Mouse (Mus musculus) hindbrain, embryonic 12.5 days (tissue): ENCODE data around the gene Rai14. TPM values are rescaled to one million over a fixed set of nuclear protein-coding genes. Genes with fewer than 3 reads are reported as not detected.

ENCODE experiments used
- ATAC-seq: fragments of 200-750 bp; cut with Nextera tagmentation; 2 replicates; pipeline ENCODE4 v1.8.0; 2017; ENCODE audit warnings: moderate TSS enrichment; ENCODE audit not compliant: low FRiP score
- H3K27ac ChIP-seq: fragments of 300-500 bp; sonication (generic); 2 replicates; pipeline ENCODE4 v1.5.1; 2016; ENCODE audit warnings: mild to moderate bottlenecking
- H3K27me3 ChIP-seq: fragments of 300-500 bp; sonication (generic); 2 replicates; pipeline ENCODE4 v1.6.1; 2016; ENCODE audit warnings: mild to moderate bottlenecking
- H3K36me3 ChIP-seq: fragments of 300-500 bp; sonication (generic); 2 replicates; pipeline ENCODE4 v1.6.1; 2016; ENCODE audit warnings: mild to moderate bottlenecking
- H3K4me1 ChIP-seq: fragments of 300-500 bp; sonication (generic); 2 replicates; pipeline ENCODE4 v1.6.1; 2016
- H3K4me2 ChIP-seq: fragments of 300-500 bp; sonication (generic); replicated peaks from 2 replicates; pipeline ENCODE4 v1.6.1; 2016; ENCODE audit warnings: mild to moderate bottlenecking
- H3K4me3 ChIP-seq: fragments of 300-500 bp; sonication (generic); 2 replicates; pipeline ENCODE4 v1.5.1; 2016; ENCODE audit warnings: mild to moderate bottlenecking
- H3K9ac ChIP-seq: fragments of 300-500 bp; sonication (generic); 2 replicates; pipeline ENCODE4 v1.6.1; 2016; ENCODE audit warnings: mild to moderate bottlenecking, moderate library complexity
- H3K9me3 ChIP-seq: fragments of 300-500 bp; sonication (generic); replicated peaks from 2 replicates; pipeline ENCODE4 v1.6.1; 2016; ENCODE audit warnings: mild to moderate bottlenecking
- WGBS: fragments of 180-500 bp; shearing (Covaris S2); methylation state at CpG from one replicate; pipeline ENCODE4 v1.1.7; 2016; 5-methylcytosine and 5-hydroxymethylcytosine counted together
- polyA plus RNA-seq: library from polyadenylated mRNA; unstranded; fragments of >200 nt; fragmentation: Nextera tagmentation; extraction: Ambion mirVana; gene quantifications from 2 replicates; pipeline ENCODE4 v1.2.1, GENCODE M21; 2016

Rai14 gene
- polyA plus RNA-seq, 1 experiment from 2014 or later = 64.9 TPM

GRCm38 (mm10) chr15:10719511-10719910 is 5.1 kb upstream of the Rai14 start:
- no peak overlapping the region for H3K27ac ChIP-seq
- WGBS = 86% methylated on average over 3 of the region's 3 CpGs
- H3K4me1 ChIP-seq = peaks cover 13% of the 10 kb centered on the region
- ATAC-seq = no peak
- H3K27me3 ChIP-seq = no peaks in the 10 kb centered on the region
- H3K4me3 ChIP-seq = no peak overlapping the region
- H3K9me3 ChIP-seq = peaks cover 4% of the 10 kb centered on the region; the same call in 1 of the 2 replicates
- no peak overlapping the region for H3K9ac ChIP-seq
- no peak overlapping the region for H3K4me2 ChIP-seq
- no peaks in the 10 kb centered on the region for H3K36me3 ChIP-seq

GRCm38 (mm10) chr15:10718763-10719162 is 4.3 kb upstream of the Rai14 start:
- H3K9ac ChIP-seq = no peak overlapping the region

GRCm38 (mm10) chr15:10717284-10717683 is 2.9 kb upstream of the Rai14 start:
- peaks cover 4% of the 10 kb centered on the region; the same call in 1 of the 2 replicates for H3K9me3 ChIP-seq
- H3K9ac ChIP-seq = no peak overlapping the region
- H3K27ac ChIP-seq = no peak overlapping the region
- 93% methylated on average over 1 of the region's 1 CpGs for WGBS
- no peaks in the 10 kb centered on the region for H3K36me3 ChIP-seq
- H3K4me3 ChIP-seq = no peak overlapping the region
- no peak overlapping the region for H3K4me2 ChIP-seq
- no peaks in the 10 kb centered on the region for H3K27me3 ChIP-seq
- ATAC-seq = no peak
- H3K4me1 ChIP-seq = peaks cover 8% of the 10 kb centered on the region

More at GRCm38 (mm10) chr15:10718763-10719162, 4.3 kb upstream of the Rai14 start:
- Histone ChIP-seq H3K4me1 (peaks cover 12% of the 10 kb centered on the region), H3K4me2 (no peak overlapping the region), H3K27me3 (no peaks in the 10 kb centered on the region), H3K4me3 (no peak overlapping the region), H3K36me3 (no peaks in the 10 kb centered on the region), H3K9me3 (peaks cover 4% of the 10 kb centered on the region; the same call in 1 of the 2 replicates), H3K27ac (no peak overlapping the region)
- no peak for ATAC-seq
- 90% methylated on average over 10 of the region's 10 CpGs for WGBS

- no peak for ATAC-seq
- no peak overlapping the region for H3K27ac ChIP-seq
- H3K4me1 ChIP-seq = peaks cover 21% of the 10 kb centered on the region
- no peak overlapping the region for H3K9ac ChIP-seq
- peaks cover 4% of the 10 kb centered on the region; the same call in 1 of the 2 replicates for H3K9me3 ChIP-seq
- H3K36me3 ChIP-seq = no peaks in the 10 kb centered on the region
- H3K4me3 ChIP-seq = no peak overlapping the region
- no peaks in the 10 kb centered on the region for H3K27me3 ChIP-seq
- 11% methylated on average over 5 of the region's 5 CpGs for WGBS
- H3K4me2 ChIP-seq = no peak overlapping the region
These were observed 1.5 kb upstream of the Rai14 start for GRCm38 (mm10) chr15:10715966-10716365.

- ATAC-seq = peak; percentile 15; the same call in 1 of the 2 replicates
- Histone ChIP-seq H3K4me1 (peaks cover 23% of the 10 kb centered on the region), H3K36me3 (no peaks in the 10 kb centered on the region), H3K9ac (peak overlapping the region; percentile 94), H3K9me3 (peaks cover 4% of the 10 kb centered on the region; the same call in 1 of the 2 replicates), H3K27me3 (no peaks in the 10 kb centered on the region), H3K27ac (peak overlapping the region; percentile 82), H3K4me3 (peak overlapping the region; percentile 87), H3K4me2 (peak overlapping the region; percentile 88)
- under 1% methylated on average over 10 of the region's 10 CpGs for WGBS
These were observed 698 bp upstream of the Rai14 start for GRCm38 (mm10) chr15:10715139-10715505.

- Histone ChIP-seq H3K9ac (peak overlapping the region; percentile 94), H3K9me3 (peaks cover 4% of the 10 kb centered on the region; the same call in 1 of the 2 replicates), H3K27ac (peak overlapping the region; percentile 82), H3K36me3 (peaks cover 3% of the 10 kb centered on the region; the same call in 1 of the 2 replicates), H3K4me3 (peak overlapping the region; percentile 87), H3K4me1 (peaks cover 25% of the 10 kb centered on the region), H3K27me3 (no peaks in the 10 kb centered on the region), H3K4me2 (peak overlapping the region; percentile 88)
- under 1% methylated on average over 35 of the region's 35 CpGs for WGBS
- peak; percentile 70 for ATAC-seq
These were observed 653 bp downstream of the Rai14 start for GRCm38 (mm10) chr15:10713626-10714316.

GRCm38 (mm10) chr15:10713181-10713625 is 1.2 kb downstream of the Rai14 start:
- 0 out of 2 replicates have a peak, but pooled peaks have one; percentile 21 for ATAC-seq
- Histone ChIP-seq H3K9me3 (peaks cover 4% of the 10 kb centered on the region; the same call in 1 of the 2 replicates), H3K4me2 (peak overlapping the region; percentile 88), H3K36me3 (peaks cover 6% of the 10 kb centered on the region; the same call in 1 of the 2 replicates), H3K27me3 (no peaks in the 10 kb centered on the region), H3K9ac (peak overlapping the region; percentile 94), H3K4me3 (peak overlapping the region; percentile 87), H3K4me1 (peaks cover 25% of the 10 kb centered on the region), H3K27ac (peak overlapping the region; percentile 82)
- 3% methylated on average over 13 of the region's 13 CpGs for WGBS

- H3K27ac ChIP-seq = no peak overlapping the region
- peak overlapping the region; percentile 50 for H3K9ac ChIP-seq
- peak overlapping the region; percentile 88 for H3K4me2 ChIP-seq
- WGBS = 76% methylated on average over 3 of the region's 3 CpGs
- H3K4me3 ChIP-seq = peak overlapping the region; percentile 87
- no peaks in the 10 kb centered on the region; the same call in 1 of the 2 replicates for H3K9me3 ChIP-seq
- no peaks in the 10 kb centered on the region for H3K27me3 ChIP-seq
- peaks cover 25% of the 10 kb centered on the region for H3K4me1 ChIP-seq
- peaks cover 11% of the 10 kb centered on the region for H3K36me3 ChIP-seq
- ATAC-seq = no peak
These were observed 2.1 kb downstream of the Rai14 start for GRCm38 (mm10) chr15:10712288-10712687.

GRCm38 (mm10) chr15:10711231-10711630 is 3.2 kb downstream of the Rai14 start:
- H3K4me2 ChIP-seq = peak overlapping the region; percentile 88
- WGBS = 54% methylated on average over 6 of the region's 6 CpGs
- no peaks in the 10 kb centered on the region for H3K9me3 ChIP-seq
- H3K27me3 ChIP-seq = no peaks in the 10 kb centered on the region
- H3K36me3 ChIP-seq = peaks cover 11% of the 10 kb centered on the region
- no peak for ATAC-seq
- no peak overlapping the region for H3K27ac ChIP-seq
- no peak overlapping the region for H3K4me3 ChIP-seq
- no peak overlapping the region for H3K9ac ChIP-seq
- peaks cover 32% of the 10 kb centered on the region for H3K4me1 ChIP-seq

GRCm38 (mm10) chr15:10708591-10709272 is 5.7 kb downstream of the Rai14 start:
- Histone ChIP-seq H3K9me3 (no peaks in the 10 kb centered on the region), H3K27me3 (no peaks in the 10 kb centered on the region), H3K9ac (no peak overlapping the region), H3K4me2 (no peak overlapping the region), H3K4me1 (peaks cover 39% of the 10 kb centered on the region), H3K36me3 (peaks cover 11% of the 10 kb centered on the region), H3K4me3 (no peak overlapping the region), H3K27ac (no peak overlapping the region)
- ATAC-seq = no peak
- 86% methylated on average over 10 of the region's 10 CpGs for WGBS

- H3K4me3 ChIP-seq = no peak overlapping the region
- H3K9ac ChIP-seq = no peak overlapping the region
- no peaks in the 10 kb centered on the region for H3K27me3 ChIP-seq
- H3K9me3 ChIP-seq = no peaks in the 10 kb centered on the region
- 90% methylated on average over 6 of the region's 6 CpGs for WGBS
- no peak overlapping the region for H3K4me2 ChIP-seq
- H3K27ac ChIP-seq = no peak overlapping the region
- H3K36me3 ChIP-seq = peaks cover 11% of the 10 kb centered on the region
- ATAC-seq = no peak
- H3K4me1 ChIP-seq = peaks cover 34% of the 10 kb centered on the region
These were observed 7.3 kb downstream of the Rai14 start for GRCm38 (mm10) chr15:10707109-10707508.

- H3K9me3 ChIP-seq = no peaks in the 10 kb centered on the region
- peaks cover 11% of the 10 kb centered on the region for H3K36me3 ChIP-seq
- H3K27ac ChIP-seq = no peak overlapping the region
- no peak overlapping the region for H3K4me3 ChIP-seq
- 76% methylated on average over 8 of the region's 8 CpGs for WGBS
- no peak overlapping the region for H3K4me2 ChIP-seq
- no peak overlapping the region for H3K9ac ChIP-seq
- peaks cover 30% of the 10 kb centered on the region for H3K4me1 ChIP-seq
- no peak for ATAC-seq
- H3K27me3 ChIP-seq = no peaks in the 10 kb centered on the region
These were observed 8.0 kb downstream of the Rai14 start for GRCm38 (mm10) chr15:10706414-10706813.
